Mouse (Mus musculus) liver, embryonic 14 days (tissue): ENCODE data around the gene Mrap2. TPM values are rescaled to one million over a fixed set of nuclear protein-coding genes. Genes with fewer than 3 reads are reported as not detected.

ENCODE experiments used
- polyA plus RNA-seq: library from polyadenylated mRNA; depleted of rRNA; stranded (reverse); fragments of >200 nt; gene quantifications from 2 replicates; pipeline ENCODE4 v1.2.3, GENCODE M21; 2012; rRNA removed

The Mrap2 gene
- not detected in 2 replicates for polyA plus RNA-seq

DNA sequence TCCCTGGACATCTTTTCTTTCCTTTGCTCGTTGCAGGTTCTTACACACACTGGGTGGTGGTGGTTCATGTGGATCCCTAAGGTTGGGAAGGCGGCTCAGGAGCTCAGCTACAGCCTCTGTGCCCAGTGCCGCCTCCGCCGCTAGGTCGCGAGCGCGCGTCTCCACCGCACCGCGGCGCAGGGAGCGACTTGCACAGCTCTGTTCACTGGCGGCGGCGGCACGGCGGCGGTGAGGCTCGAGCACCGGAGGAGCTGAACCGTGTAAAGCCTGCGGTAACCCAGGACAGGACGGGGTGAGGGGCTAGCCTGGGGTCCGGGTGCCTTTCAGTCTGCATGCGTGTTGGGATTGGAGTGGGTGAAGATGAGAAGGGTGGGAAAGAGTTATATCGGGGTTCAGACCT is at the start of gene Mrap2:
Gene Mrap2 (plus strand): TSS at position 201 of the 400 bp plus-strand sequence.

Other genes with a start within 250 kb of the Mrap2 start
- not detected in 2 replicates for gene Ripply2, start 128.8 kb upstream of the Mrap2 start, polyA plus RNA-seq
- gene Cyb5r4, start 122.3 kb upstream of the Mrap2 start, polyA plus RNA-seq, result 12.4 and 13.9 TPM in 2 replicates
- 1.7 TPM in 2 replicates for gene Cep162, start 111.2 kb downstream of the Mrap2 start, polyA plus RNA-seq